Mouse (Mus musculus) gastrocnemius, postnatal 14 days (tissue): ENCODE measurements at regions not wholly inside any gene's neighbourhood (a gene's known extent, or its start where the extent isn't known, plus 50 kb on each side); places are given as distances from the start of the nearest gene placed in this dataset.

Experiments
- DNase-seq: peaks from one replicate; pipeline ENCODE4 v3.0.0; 2021; ENCODE audit warnings: mixed read lengths
- intact Hi-C: fragments of 180-260 bp; cut with DNase I; formaldehyde crosslinking; loops from one replicate; pipeline ENCODE4 v1.15.1; 2025; ENCODE audit warnings: low total_unique reads

GRCm38 (mm10) chr13:15283065-15283464 lies 180.0 kb upstream of the Gli3 start:
- intact Hi-C loops = no loop called here

GRCm38 (mm10) chr13:15298457-15298856 lies 164.6 kb upstream of the Gli3 start:
- intact Hi-C loops = no loop called here
- DNase-seq = peak; percentile 7

More at GRCm38 (mm10) chr13:15283065-15283464, 180.0 kb upstream of the Gli3 start:
- DNase-seq = no peak

GRCm38 (mm10) chr13:15325413-15325812 lies 137.6 kb upstream of the Gli3 start:
- no peak for DNase-seq
- intact Hi-C loops = no loop called here

- intact Hi-C loops = no loop called here
- no peak for DNase-seq
Measured at GRCm38 (mm10) chr13:15326146-15326545, 136.9 kb upstream of the Gli3 start.

- intact Hi-C loops = no loop called here
- no peak for DNase-seq
Measured at GRCm38 (mm10) chr13:15329561-15329960, 133.5 kb upstream of the Gli3 start.

GRCm38 (mm10) chr13:15343474-15343873 lies 119.6 kb upstream of the Gli3 start:
- intact Hi-C loops = no loop called here
- no peak for DNase-seq

GRCm38 (mm10) chr13:15346866-15347265 lies 116.2 kb upstream of the Gli3 start:
- intact Hi-C loops = no loop called here
- DNase-seq = no peak

- intact Hi-C loops = no loop called here
- no peak for DNase-seq
Measured at GRCm38 (mm10) chr13:15366437-15366836, 96.6 kb upstream of the Gli3 start.

- intact Hi-C loops = no loop called here
- DNase-seq = no peak
Measured at GRCm38 (mm10) chr13:15380081-15380480, 83.0 kb upstream of the Gli3 start.

- DNase-seq = no peak
- intact Hi-C loops = no loop called here
Measured at GRCm38 (mm10) chr13:15395249-15395648, 67.8 kb upstream of the Gli3 start.

- intact Hi-C loops = no loop called here
- no peak for DNase-seq
Measured at GRCm38 (mm10) chr13:15395694-15396093, 67.3 kb upstream of the Gli3 start.

GRCm38 (mm10) chr13:15398677-15399076 lies 64.4 kb upstream of the Gli3 start:
- DNase-seq = no peak
- intact Hi-C loops = no loop called here
